Mouse (Mus musculus) T-helper 17 cell (primary cell): Measurements from ENCODE around the gene Mpv17l2.

Source experiments
- in situ Hi-C, 2 experiments: fragments of 300-600 bp; cut with MboI, MseI; formaldehyde crosslinking; loops; 1 replicate in 1 of 2; 2 replicates in 1 of 2; pipeline ENCODE4 v1.15.1; 2025; ENCODE audit warnings: high pct_unique_total_duplicates in 2 of 2

Gene Mpv17l2

GRCm38 (mm10) chr8:70791975-70792691 lies 31.4 kb upstream of the Mpv17l2 start:
- in situ Hi-C loops, result loop anchor here (10.0 kb wide), 2 partner anchors 673 to 1543 kb away; partner anchors contain the start of genes Abhd8 (in 1 of the 2), Dda1 (in 1 of the 2) and Mrpl34 (in 1 of the 2)

DNA sequence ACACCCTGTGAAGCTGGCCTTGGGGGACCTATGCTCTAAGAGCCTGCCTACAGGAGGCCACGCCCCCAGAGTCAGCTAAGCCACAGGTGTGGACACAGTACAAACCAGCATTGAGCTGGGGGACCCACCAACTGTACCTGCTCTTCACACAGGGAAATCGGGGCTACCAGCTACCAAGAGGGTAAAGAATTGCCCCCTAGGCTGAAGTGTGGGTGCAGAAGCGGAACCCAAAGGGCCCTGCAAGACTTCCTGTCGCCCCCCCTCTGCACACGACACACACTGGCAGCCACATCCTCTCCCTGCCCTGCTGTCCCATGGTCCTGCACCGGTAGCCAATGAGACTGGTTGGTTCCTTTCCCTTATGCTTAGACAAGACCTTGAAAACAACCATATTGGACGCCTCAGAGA lies 30.6 kb upstream of the Mpv17l2 start:
- in situ Hi-C loops, result loop anchor here (10.0 kb wide), 2 partner anchors 674 to 1544 kb away; partner anchors contain the start of genes Abhd8 (in 1 of the 2), Dda1 (in 1 of the 2) and Mrpl34 (in 1 of the 2)

DNA sequence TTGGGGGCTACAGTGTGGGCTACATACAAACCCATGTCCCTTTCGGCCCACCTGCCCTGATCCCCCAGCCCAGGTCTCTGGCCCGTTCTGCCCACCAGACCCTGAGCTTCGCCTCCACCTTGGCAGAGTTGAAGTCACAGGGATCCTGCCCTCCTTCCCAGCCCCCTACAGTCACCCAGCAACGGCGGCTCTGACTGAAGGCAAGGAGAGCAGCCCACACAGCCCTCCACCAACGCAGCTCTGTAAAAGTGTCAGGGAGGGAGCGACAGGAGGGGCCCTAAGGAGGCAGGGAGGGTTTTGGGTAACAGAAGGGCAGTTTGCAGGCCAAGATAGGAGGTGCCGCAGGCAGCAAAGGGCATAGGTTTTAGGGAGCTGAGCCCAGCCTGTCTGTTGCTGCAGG lies 30.1 kb upstream of the Mpv17l2 start:
- in situ Hi-C loops, result loop anchor here (10.0 kb wide), 2 partner anchors 674 to 1544 kb away; partner anchors contain the start of genes Abhd8 (in 1 of the 2), Dda1 (in 1 of the 2) and Mrpl34 (in 1 of the 2)

GRCm38 (mm10) chr8:70789046-70789445 lies 28.3 kb upstream of the Mpv17l2 start:
- in situ Hi-C loops, result no loop called here

DNA sequence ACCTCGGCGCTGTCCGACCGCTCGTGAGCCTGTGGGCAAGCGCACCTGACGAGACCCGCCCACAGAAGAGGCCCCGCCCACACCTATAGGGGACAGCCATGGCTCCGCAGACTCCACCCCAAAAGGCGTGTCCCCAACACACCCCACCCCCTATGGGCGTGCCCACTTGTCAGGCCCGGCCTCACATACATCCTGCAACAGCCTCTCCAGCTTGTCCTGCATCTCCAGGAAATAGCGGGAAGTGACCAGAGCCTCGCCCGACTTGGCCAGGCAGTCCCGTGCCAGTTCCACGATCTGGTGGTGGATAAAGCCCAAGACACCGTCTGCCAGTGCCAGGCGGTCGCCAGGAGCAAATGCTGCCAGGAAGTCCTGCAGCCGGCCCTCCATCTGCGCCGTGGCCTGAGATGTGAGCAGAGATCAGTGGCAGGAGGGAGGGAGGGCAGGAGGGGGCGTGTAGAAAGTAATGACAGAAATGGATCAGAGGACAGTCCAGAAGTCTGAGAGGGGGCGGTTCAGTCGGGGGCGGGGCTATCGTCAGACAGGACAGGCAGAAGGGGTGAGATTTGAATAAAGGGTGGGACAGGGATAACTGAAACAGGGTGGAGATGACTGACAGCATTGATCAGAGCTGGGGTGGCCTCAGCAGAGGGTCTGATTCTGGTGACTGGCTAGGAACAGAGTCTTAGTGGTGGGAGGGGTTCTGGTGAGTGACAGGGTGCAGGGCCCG lies 27.4 kb upstream of the Mpv17l2 start:
- in situ Hi-C loops, result no loop called here

DNA sequence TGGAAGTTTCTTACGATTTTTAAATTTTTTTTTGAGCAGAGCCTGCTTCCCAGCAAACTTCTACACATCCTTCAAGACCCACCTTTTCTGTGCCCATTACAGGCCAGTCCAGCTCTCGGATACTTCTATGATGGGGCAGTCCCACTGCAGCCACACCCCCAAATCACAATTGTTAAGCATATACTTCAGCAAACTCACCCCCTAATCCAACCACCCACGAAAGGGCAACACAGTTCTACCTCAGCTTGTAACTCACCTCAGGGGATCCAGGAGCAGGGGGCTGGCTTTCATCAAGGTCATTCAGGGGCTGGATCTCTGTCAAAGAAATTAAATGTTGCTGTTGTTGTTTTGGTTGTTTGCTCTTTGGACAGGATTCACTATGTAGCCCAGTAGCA lies 26.3 kb upstream of the Mpv17l2 start:
- in situ Hi-C loops, result no loop called here

- in situ Hi-C loops, result no loop called here
Measured at GRCm38 (mm10) chr8:70786291-70787050, 25.7 kb upstream of the Mpv17l2 start.

GRCm38 (mm10) chr8:70780093-70780492 lies 19.3 kb upstream of the Mpv17l2 start:
- in situ Hi-C loops, result no loop called here

DNA sequence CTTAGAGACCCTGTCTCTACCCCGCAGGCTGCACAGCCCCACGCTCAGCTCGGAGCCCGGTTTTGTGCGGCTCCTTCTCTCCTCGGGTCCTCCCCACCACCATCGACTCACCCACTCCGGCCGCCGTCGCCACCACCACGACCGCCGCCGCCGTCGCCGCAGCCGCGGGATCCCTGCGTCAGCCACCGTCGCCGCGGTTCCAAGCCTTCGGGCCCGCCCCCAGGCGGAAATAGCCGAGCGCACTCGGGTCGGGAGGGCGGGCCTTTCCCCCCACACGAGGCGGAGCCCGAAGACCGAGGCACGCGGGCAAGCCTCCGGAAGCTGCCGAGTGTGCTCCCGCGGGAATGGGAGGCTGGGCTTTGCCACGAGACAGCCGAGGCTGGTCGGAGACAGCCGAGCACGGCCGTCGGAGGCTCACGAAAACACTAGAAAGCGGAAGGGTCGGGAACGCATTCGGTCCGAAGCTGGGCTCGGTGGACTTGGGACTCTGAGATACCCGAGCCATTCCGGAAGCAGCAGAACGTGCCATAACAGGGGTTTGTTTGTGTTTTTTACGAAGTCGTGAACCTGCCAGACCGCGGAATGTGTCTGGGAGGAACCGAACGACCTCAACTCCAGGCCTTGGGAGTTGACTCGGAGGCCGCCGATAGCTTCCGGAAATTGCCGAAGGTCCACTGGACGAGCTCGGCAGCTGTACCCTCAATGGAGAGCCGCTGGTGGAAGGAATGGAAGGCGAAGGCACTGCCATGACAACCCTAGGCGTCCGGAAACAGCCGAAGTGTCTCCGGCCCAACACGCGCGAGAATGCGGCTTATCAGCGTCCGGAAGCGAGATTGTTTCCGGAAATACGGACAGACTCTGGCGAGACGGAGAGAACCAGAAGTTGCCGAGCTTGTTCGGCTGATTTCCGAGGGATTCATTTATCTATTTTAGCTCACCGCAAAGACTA lies 16.0 kb upstream of the Mpv17l2 start, which contains the start of gene Pik3r2:
Pik3r2 (minus strand) TSS at position 218 of the 949 bp plus-strand sequence.
- in situ Hi-C loops, result no loop called here

DNA sequence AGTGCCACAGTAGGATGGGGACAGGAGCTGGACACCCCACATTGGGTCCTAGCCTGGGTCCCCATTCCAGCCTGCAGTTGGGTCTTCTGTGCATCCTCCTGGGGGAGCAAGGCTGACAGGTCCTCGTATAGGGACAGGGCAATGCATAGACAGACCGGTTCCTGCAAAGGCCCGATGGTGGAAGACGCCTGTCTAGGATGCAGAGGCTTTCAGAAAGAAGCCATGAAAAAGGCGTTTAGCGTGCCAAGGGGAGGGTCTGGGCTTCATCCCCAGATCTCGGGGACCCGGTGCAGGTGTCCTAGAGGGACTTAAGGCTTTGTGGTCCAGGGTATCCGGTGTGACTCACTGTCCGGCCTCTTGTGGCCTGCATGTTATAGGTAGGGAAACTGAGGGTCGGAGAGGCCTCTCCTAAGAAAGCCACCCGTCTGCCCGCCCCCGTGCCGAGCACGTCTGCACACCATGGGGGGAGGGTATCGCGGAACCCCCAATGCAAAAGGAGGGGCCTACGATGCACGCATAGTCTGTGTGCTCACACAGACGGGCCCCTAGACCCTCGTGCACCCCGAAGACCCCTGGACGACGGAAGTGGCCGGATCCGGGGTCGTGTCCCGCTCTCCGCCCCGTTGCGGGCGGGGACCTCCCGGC lies 15.2 kb upstream of the Mpv17l2 start:
- in situ Hi-C loops, result no loop called here

- in situ Hi-C loops, result no loop called here
Measured at GRCm38 (mm10) chr8:70775227-70775626, 14.5 kb upstream of the Mpv17l2 start.

- in situ Hi-C loops, result no loop called here
Measured at GRCm38 (mm10) chr8:70774740-70775139, 14.0 kb upstream of the Mpv17l2 start.

DNA sequence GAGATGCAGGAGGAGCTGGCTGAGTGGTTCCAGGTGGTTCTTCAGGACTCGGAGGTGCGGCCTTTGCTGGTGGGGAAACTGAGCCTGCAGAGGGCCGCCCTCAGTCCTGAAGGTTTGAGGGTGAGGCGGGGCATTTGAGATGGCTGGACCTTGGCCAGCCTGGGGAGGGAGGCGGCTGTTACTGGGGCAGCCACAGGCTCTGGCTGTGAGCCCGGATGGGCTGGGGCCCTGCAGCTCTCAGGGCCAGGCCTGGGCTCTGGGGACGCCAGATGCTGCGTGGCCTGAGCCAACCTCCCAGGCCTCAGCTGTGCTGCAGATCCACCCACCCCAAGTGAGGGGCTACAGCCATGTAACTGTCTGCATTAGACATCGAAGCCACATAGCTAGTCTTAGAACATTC lies 13.1 kb upstream of the Mpv17l2 start:
- in situ Hi-C loops, result no loop called here

- in situ Hi-C loops, result no loop called here
Measured at GRCm38 (mm10) chr8:70773410-70773809, 12.7 kb upstream of the Mpv17l2 start.

DNA sequence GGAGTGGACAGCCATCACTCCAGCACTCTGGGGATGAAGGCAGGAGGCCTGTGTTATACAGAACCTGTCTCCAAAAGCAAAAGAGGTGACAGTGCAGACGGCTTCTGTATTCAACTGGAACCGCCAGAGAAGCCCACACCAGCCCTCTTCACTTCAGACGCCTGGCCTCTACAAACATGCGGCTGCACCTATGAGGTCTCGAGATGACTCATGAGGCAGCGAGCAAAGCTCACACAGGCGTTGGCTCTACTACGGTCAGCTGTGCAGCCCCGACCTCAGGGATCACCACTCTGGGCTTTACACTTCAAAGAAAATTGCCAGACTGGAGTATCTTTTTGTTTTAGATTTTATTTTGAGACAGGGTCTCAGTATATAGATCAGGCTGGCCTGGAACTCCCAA lies 12.1 kb upstream of the Mpv17l2 start:
- in situ Hi-C loops, result no loop called here

DNA sequence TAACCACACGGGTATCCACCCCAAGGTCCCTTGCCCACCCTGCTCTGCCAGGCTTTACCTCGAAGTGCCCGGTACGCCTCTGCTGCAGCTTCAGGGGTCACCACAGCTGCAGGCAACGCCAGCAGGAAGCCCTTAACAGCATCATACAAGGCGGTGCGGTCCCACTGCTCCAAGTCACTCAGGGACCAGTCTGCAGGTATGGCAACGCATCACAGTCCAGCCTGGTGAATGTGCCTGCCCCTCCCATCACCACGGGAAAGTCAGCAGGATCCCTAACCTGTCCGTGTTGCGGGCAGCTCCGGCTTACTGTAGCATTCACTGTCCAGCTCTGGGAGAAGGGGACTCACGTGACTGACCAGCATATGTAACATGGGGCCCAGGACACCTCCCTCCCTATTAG lies 11.3 kb upstream of the Mpv17l2 start:
- in situ Hi-C loops, result no loop called here

DNA sequence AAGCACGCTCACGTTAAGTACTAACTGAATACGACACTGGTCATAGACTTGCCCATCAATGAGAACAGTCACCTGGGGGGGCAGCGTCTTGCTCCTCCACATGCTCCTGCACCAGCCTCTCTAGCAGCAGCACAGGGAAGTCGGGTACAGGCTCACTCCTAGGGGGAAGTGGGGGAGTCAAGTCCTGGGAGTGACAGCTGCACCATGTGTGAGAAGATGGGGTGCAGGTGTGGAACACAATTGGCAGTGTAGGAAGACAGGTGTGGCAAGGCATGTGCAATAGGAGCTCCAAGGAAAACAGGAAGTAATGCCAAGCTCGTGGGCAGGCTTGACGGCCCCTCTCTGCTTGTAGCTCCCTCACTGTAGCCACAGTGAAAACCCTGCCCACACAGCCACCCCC lies 10.5 kb upstream of the Mpv17l2 start:
- in situ Hi-C loops, result no loop called here

DNA sequence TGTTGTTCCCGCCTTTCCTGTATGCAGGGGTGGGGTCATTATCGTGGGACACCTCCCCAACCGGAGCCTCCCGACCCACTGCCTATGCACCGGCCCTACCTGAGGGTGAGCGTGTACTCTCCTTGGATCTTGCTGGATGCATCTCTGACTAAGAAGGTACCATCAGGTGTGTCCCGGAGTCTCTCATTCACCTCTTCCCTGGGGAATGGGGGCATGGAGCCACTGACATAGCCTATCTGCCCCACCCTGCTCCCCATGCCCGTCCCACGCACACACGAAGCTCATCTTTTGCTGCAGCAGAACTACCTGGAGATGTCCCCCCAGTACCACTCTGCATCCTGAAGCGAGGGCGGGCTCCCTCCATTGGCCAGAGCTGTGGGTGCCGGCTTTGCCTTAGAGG lies 10.0 kb upstream of the Mpv17l2 start:
- in situ Hi-C loops, result no loop called here

DNA sequence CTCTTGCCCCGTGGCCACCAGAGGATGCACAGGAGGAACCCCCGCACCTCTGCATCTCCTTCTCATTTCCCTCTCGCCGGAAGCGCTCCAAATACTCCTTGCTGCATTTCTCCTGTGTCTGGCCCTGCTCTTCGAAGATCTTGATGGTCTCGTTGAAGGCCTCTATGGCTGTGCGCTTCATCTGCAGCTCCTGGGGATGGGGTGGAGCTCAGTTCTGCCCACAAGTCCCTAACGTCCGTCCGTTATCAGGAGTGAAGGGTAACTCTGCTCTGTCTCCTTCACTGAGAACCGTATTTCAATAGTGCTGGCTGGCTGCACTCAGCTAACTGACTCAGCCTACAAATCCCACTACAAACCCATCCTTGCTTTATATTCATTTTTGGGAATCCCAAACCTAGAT lies 9.1 kb upstream of the Mpv17l2 start:
- in situ Hi-C loops, result loop anchor here (5.0 to 10.0 kb wide), 2 partner anchors 72 to 1725 kb away; no protein-coding TSS in a partner anchor

DNA sequence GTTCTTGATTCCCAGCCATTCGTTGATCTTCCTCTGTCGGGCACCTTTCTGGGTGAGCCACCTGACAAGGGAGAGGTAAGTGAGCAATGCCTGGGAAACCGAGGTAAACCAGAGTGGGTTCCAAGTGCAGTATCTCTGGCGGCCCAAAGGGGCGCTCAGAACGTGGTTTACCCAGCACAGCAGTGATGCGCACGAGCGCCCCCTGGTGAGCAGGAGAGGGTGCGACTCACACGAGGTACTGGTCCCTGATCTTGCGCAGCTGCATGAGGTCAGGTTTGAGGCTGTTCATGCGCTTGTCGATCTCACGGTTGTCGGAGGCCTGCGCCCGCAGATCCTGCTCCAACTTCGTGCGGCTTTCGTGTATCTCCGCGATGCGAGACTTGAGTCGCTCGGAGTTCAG lies 8.6 kb upstream of the Mpv17l2 start:
- in situ Hi-C loops, result loop anchor here (5.0 to 10.0 kb wide), 2 partner anchors 73 to 1725 kb away; no protein-coding TSS in a partner anchor
